Mouse (Mus musculus) T-helper 2 cell (primary cell): ENCODE measurements around the gene Cad.

Experiments
- in situ Hi-C: fragments of 300-600 bp; cut with MboI, MseI; formaldehyde crosslinking; loops from one replicate; pipeline ENCODE4 v1.15.1; 2025; ENCODE audit warnings: high pct_unique_total_duplicates

The Cad gene

GRCm38 (mm10) chr5:31108000-31108490, 53.5 kb downstream of the Cad start, which contains the start of gene Slc30a3:
TSS of gene Slc30a3 (minus strand) at chr5:31108237.
- in situ Hi-C loops = no loop called here

GRCm38 (mm10) chr5:31110781-31111180, 56.2 kb downstream of the Cad start:
- in situ Hi-C loops = no loop called here

GRCm38 (mm10) chr5:31116354-31116753, 61.8 kb downstream of the Cad start, which contains the start of gene Trim54:
TSS of gene Trim54 (plus strand) at chr5:31116712.
- in situ Hi-C loops = no loop called here

- in situ Hi-C loops = no loop called here
Observed at GRCm38 (mm10) chr5:31116912-31117311, 62.3 kb downstream of the Cad start.

GRCm38 (mm10) chr5:31121111-31121510, 66.5 kb downstream of the Cad start:
- in situ Hi-C loops = no loop called here

GRCm38 (mm10) chr5:31123481-31123880, 68.9 kb downstream of the Cad start:
- in situ Hi-C loops = no loop called here

- in situ Hi-C loops = no loop called here
Observed at GRCm38 (mm10) chr5:31126050-31126449, 71.5 kb downstream of the Cad start.
